Mouse (Mus musculus) bone marrow macrophage, adult 2 months (primary cell): ENCODE data around the gene 1700092M07Rik.

Experiments
- CTCF ChIP-seq: IDR thresholded peaks from 2 replicates; pipeline ENCODE4 v1.5.1; 2012; ENCODE audit warnings: low read depth, mild to moderate bottlenecking, low read length, moderate library complexity
- POLR2A ChIP-seq: IDR thresholded peaks from 2 replicates; pipeline ENCODE4 v1.6.1; 2012; ENCODE audit warnings: mild to moderate bottlenecking, low read depth, low read length, borderline replicate concordance

DNA sequence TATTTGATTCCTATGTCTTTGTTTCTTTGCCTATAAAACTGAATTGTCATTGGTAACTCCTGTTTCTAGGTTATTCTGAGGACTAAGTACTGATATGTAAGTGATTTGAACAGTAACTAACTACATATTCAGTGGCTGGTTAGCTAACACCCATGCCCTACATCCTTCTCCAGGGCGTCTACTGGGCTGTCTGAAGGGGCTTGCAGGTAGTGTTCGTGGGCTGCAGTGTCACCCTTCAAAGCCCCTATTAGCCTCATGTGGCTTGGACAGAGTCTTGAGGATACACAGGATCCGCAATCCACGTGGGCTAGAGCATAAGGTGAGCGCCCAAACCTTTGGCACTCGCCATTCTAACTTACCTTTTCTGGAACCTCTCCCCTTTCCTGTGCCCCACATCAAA, 872 bp upstream of the 1700092M07Rik start:
- no peak for TF ChIP-seq CTCF
- no peak for TF ChIP-seq POLR2A
